Comparison of ENCODE assay signal across 9 mouse cellular contexts in the genomic region with DNA sequence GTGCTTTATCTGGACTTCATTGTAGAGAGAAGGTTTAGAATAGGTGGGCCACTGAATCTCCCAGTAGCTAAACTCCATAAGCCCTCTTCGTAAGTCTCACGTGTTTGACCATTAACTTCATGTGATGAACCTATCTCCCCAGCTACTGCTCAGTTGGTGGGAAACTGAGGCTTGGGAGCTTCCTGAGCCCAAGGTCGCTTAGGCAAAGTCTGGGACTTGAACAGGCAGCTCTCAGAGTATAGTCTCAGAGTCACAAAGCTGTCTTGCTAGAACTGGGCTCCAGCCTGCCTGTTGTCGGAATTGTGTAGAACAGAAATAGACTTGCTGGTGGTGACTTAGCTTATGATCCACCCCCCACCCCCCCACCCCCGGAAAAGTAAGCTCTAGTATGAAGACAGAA. TPM values are rescaled to one million over a fixed set of nuclear protein-coding genes. Genes with fewer than 3 reads are reported as not detected.
A peak's percentile ranks its signal among the peaks of the same experiment; 100 is the strongest.
DNase-seq lines count a peak whose midpoint lies in the region; ATAC-seq lines count a peak whose summit lies in the region.
"Had no signal": no experiment of that assay in that cellular context is flagged by ENCODE, and none has a peak within 500 bp of the region (broad histone marks: within the 10 kb centered on the region; RNA-seq: fewer than 3 reads in every experiment).

No protein-coding gene starts in this region.

- ATAC-seq in kidney, embryonic 14.5 days (ENCODE audit: low FRiP score, low TSS enrichment): no peak
- no peak for ATAC-seq in embryonic facial prominence, embryonic 13.5 days (ENCODE audit: insufficient number of reproducible peaks, insufficient read depth, low FRiP score, low TSS enrichment, low read depth)
- ATAC-seq in hindbrain, embryonic 16.5 days: no peak
- no peak for ATAC-seq in midbrain, embryonic 16.5 days

- 72% methylated on average over 5 of the region's 5 CpGs for WGBS in kidney, embryonic 14.5 days
- WGBS in embryonic facial prominence, embryonic 13.5 days: 83% methylated on average over 5 of the region's 5 CpGs
- 83% methylated on average over 5 of the region's 5 CpGs for WGBS in hindbrain, embryonic 16.5 days
- 87% methylated on average over 5 of the region's 5 CpGs for WGBS in midbrain, embryonic 16.5 days

- peak overlapping the region; percentile 94; the same call in 1 of the 2 replicates for H3K4me2 ChIP-seq in kidney, embryonic 14.5 days (replicated peaks; ENCODE audit: low read depth, low read length)
- peak overlapping the region; percentile 98 for H3K4me2 ChIP-seq in embryonic facial prominence, embryonic 13.5 days
- H3K4me2 ChIP-seq in hindbrain, embryonic 16.5 days (ENCODE audit: low read length): peak overlapping the region; percentile 83
- H3K4me2 ChIP-seq in midbrain, embryonic 16.5 days (ENCODE audit: low read length): peak overlapping the region; percentile 91

- no peaks in the 10 kb centered on the region for H3K9me3 ChIP-seq in kidney, embryonic 14.5 days (ENCODE audit: control insufficient read depth, low read length)
- no peaks in the 10 kb centered on the region for H3K9me3 ChIP-seq in embryonic facial prominence, embryonic 13.5 days
- H3K9me3 ChIP-seq in hindbrain, embryonic 16.5 days (ENCODE audit: control insufficient read depth, low read length): no peaks in the 10 kb centered on the region
- no peaks in the 10 kb centered on the region for H3K9me3 ChIP-seq in midbrain, embryonic 16.5 days (replicated peaks; ENCODE audit: control insufficient read depth, low read length, poor library complexity, severe bottlenecking)

- no peaks in the 10 kb centered on the region for H3K36me3 ChIP-seq in kidney, embryonic 14.5 days (ENCODE audit: control insufficient read depth, insufficient read depth, low read length)
- H3K36me3 ChIP-seq in embryonic facial prominence, embryonic 13.5 days: no peaks in the 10 kb centered on the region
- no peaks in the 10 kb centered on the region for H3K36me3 ChIP-seq in hindbrain, embryonic 16.5 days (ENCODE audit: control insufficient read depth, insufficient read depth, low read length)
- no peaks in the 10 kb centered on the region for H3K36me3 ChIP-seq in midbrain, embryonic 16.5 days (ENCODE audit: control insufficient read depth, insufficient read depth, low read length)

- no peak for DNase-seq in kidney, adult 18-20 months
- DNase-seq in right cerebral cortex, postnatal 10 days (ENCODE audit: low spot score in 2 of 2): no peak
- DNase-seq in frontal cortex, adult 2 months (ENCODE audit: extremely low spot score in 1 of 2, low spot score in 1 of 2): no peak
- no peak for DNase-seq in lung, adult 18-20 months
- DNase-seq: cerebellum, adult 11-12 months had no signal

- H3K9ac ChIP-seq in kidney, embryonic 14.5 days (ENCODE audit: low read depth, low read length): no peak overlapping the region
- 0 out of 2 replicates have a peak overlapping the region, but pooled peaks have one; percentile 92 for H3K9ac ChIP-seq in embryonic facial prominence, embryonic 13.5 days
- no peak overlapping the region for H3K9ac ChIP-seq in hindbrain, embryonic 16.5 days (ENCODE audit: low read depth, low read length)
- H3K9ac ChIP-seq in midbrain, embryonic 16.5 days (ENCODE audit: low read depth, low read length): no peak overlapping the region

- H3K4me3 ChIP-seq in kidney, embryonic 14.5 days (ENCODE audit: low read length): peak overlapping the region; percentile 88; the same call in 1 of the 2 replicates
- peak overlapping the region; percentile 88 for H3K4me3 ChIP-seq in embryonic facial prominence, embryonic 13.5 days
- peak overlapping the region; percentile 90 for H3K4me3 ChIP-seq in hindbrain, embryonic 16.5 days (ENCODE audit: low read length)
- H3K4me3 ChIP-seq in midbrain, embryonic 16.5 days (ENCODE audit: low read depth, low read length): peak overlapping the region; percentile 95

- no peak overlapping the region for H3K27ac ChIP-seq in kidney, embryonic 14.5 days (ENCODE audit: low read depth, low read length)
- no peak overlapping the region for H3K27ac ChIP-seq in embryonic facial prominence, embryonic 13.5 days
- no peak overlapping the region for H3K27ac ChIP-seq in hindbrain, embryonic 16.5 days (ENCODE audit: low read depth, low read length)
- no peak overlapping the region for H3K27ac ChIP-seq in midbrain, embryonic 16.5 days (ENCODE audit: low read length)

- H3K4me1 ChIP-seq in kidney, embryonic 14.5 days (ENCODE audit: control insufficient read depth, insufficient read depth, low read length): peaks cover 29% of the 10 kb centered on the region
- peaks cover 38% of the 10 kb centered on the region for H3K4me1 ChIP-seq in embryonic facial prominence, embryonic 13.5 days
- H3K4me1 ChIP-seq in hindbrain, embryonic 16.5 days (ENCODE audit: control insufficient read depth, insufficient read depth, low read depth, low read length): peaks cover 9% of the 10 kb centered on the region
- H3K4me1 ChIP-seq in midbrain, embryonic 16.5 days (ENCODE audit: control insufficient read depth, insufficient read depth, low read length): peaks cover 24% of the 10 kb centered on the region

- H3K27me3 ChIP-seq in kidney, embryonic 14.5 days (ENCODE audit: control insufficient read depth, insufficient read depth, low read length): no peaks in the 10 kb centered on the region
- no peaks in the 10 kb centered on the region for H3K27me3 ChIP-seq in embryonic facial prominence, embryonic 13.5 days
- no peaks in the 10 kb centered on the region for H3K27me3 ChIP-seq in hindbrain, embryonic 16.5 days (replicated peaks; ENCODE audit: control insufficient read depth, insufficient read depth, low read length)
- H3K27me3 ChIP-seq in midbrain, embryonic 16.5 days (ENCODE audit: control insufficient read depth, insufficient read depth, low read depth, low read length): no peaks in the 10 kb centered on the region

RNA-seq across cellular contexts. Expression of gene Man2a1, which starts 3.0 kb away (rescaled TPM):
- polyA plus RNA-seq in kidney, embryonic 14.5 days (2014; fragmentation: Nextera tagmentation; extraction: Ambion mirVana): 9.8 and 12.5 TPM in 2 replicates
- 10.0 and 10.7 TPM in 2 replicates for polyA plus RNA-seq in embryonic facial prominence, embryonic 13.5 days (2015; fragmentation: Nextera tagmentation; extraction: Ambion mirVana)
- 4.1 and 5.3 TPM in 2 replicates for polyA plus RNA-seq in hindbrain, embryonic 16.5 days (2015; fragmentation: Nextera tagmentation; extraction: Ambion mirVana)
- polyA plus RNA-seq in midbrain, embryonic 16.5 days (2015; fragmentation: Nextera tagmentation; extraction: Ambion mirVana): 5.3 and 6.6 TPM in 2 replicates
- polyA plus RNA-seq in frontal cortex, adult 2 months (2012; rRNA removed): 8.4 and 8.8 TPM in 2 replicates
